28 mouse cellular contexts compared by ENCODE assay signal in the genomic region with DNA sequence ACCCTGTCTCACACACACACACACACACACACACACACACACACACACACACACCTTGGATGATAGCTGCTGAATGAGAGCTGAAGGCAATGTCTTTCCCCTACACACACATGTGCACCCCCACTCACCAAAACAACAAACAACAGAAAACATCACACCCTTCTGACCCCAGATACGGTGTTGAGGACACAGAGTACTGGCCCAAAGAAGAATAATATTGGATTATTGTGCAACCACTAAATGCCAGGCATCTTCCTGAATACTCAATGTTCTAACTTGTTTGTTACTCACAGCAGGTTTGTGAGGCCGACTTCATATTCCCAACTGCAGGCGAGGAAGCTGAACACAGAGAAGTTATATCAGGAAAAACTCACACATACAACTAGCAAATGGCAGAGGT.
"Had no signal": no experiment of that assay in that cellular context is flagged by ENCODE, and none has a peak within 500 bp of the region (broad histone marks: within the 10 kb centered on the region; RNA-seq: fewer than 3 reads in every experiment).

No protein-coding gene starts in this region.

- H3K4me2 ChIP-seq: limb, embryonic 12.5 days; limb, embryonic 13.5 days; limb, embryonic 15.5 days; liver, embryonic 12.5 days; liver, embryonic 13.5 days; liver, embryonic 15.5 days; lung, embryonic 14.5 days; lung, embryonic 15.5 days; midbrain, embryonic 11.5 days; midbrain, embryonic 12.5 days; midbrain, embryonic 13.5 days; midbrain, embryonic 15.5 days; neural tube, embryonic 12.5 days had no signal

- H3K4me3 ChIP-seq: left cerebral cortex, adult 2 months; limb, embryonic 10.5 days; limb, embryonic 12.5 days; limb, embryonic 13.5 days; limb, embryonic 15.5 days; liver, embryonic 12.5 days; liver, embryonic 13.5 days; liver, embryonic 15.5 days; lung, embryonic 15.5 days; megakaryocyte, embryonic 14.5 days; midbrain, embryonic 10.5 days; midbrain, embryonic 12.5 days; midbrain, embryonic 13.5 days; midbrain, embryonic 15.5 days; myocyte; neural tube, embryonic 12.5 days had no signal

- DNase-seq: layer of hippocampus, postnatal 36 days; left cerebral cortex, postnatal 4 days; liver; liver, embryonic 13.5 days; lung, adult 2 months; lung, embryonic 14.5 days; lung, postnatal 14 days; lung, postnatal 4 days; midbrain, embryonic 14.5 days had no signal

- H3K27ac ChIP-seq: left cerebral cortex, adult 2 months; limb, embryonic 10.5 days; limb, embryonic 12.5 days; limb, embryonic 13.5 days; limb, embryonic 15.5 days; liver, embryonic 12.5 days; liver, embryonic 13.5 days; liver, embryonic 14.5 days; liver, embryonic 15.5 days; lung, embryonic 15.5 days; macrophage; midbrain, embryonic 10.5 days; midbrain, embryonic 12.5 days; midbrain, embryonic 13.5 days; midbrain, embryonic 15.5 days; neural tube, embryonic 12.5 days had no signal

- H3K9me3 ChIP-seq: limb, embryonic 10.5 days; limb, embryonic 12.5 days; limb, embryonic 13.5 days; limb, embryonic 15.5 days; liver, embryonic 12.5 days; liver, embryonic 13.5 days; liver, embryonic 15.5 days; lung, embryonic 15.5 days; midbrain, embryonic 10.5 days; midbrain, embryonic 12.5 days; midbrain, embryonic 13.5 days; midbrain, embryonic 15.5 days; neural tube, embryonic 12.5 days had no signal

- ATAC-seq: liver, embryonic 12.5 days; midbrain, embryonic 13.5 days; midbrain, embryonic 15.5 days; midbrain, embryonic 16.5 days had no signal

- H3K4me1 ChIP-seq: limb, embryonic 10.5 days; limb, embryonic 12.5 days; limb, embryonic 13.5 days; limb, embryonic 15.5 days; liver, embryonic 12.5 days; liver, embryonic 13.5 days; liver, embryonic 15.5 days; lung, embryonic 15.5 days; megakaryocyte, embryonic 14.5 days had no signal

- H3K9ac ChIP-seq: limb, embryonic 12.5 days; limb, embryonic 13.5 days; limb, embryonic 15.5 days; liver, embryonic 12.5 days; liver, embryonic 13.5 days; liver, embryonic 14.5 days; liver, embryonic 15.5 days; lung, embryonic 14.5 days; lung, embryonic 15.5 days; midbrain, embryonic 12.5 days; midbrain, embryonic 13.5 days; midbrain, embryonic 15.5 days; neural tube, embryonic 12.5 days had no signal

- H3K36me3 ChIP-seq: limb, embryonic 10.5 days; limb, embryonic 12.5 days; limb, embryonic 13.5 days; limb, embryonic 15.5 days; liver, embryonic 12.5 days; liver, embryonic 13.5 days; liver, embryonic 15.5 days; lung, embryonic 15.5 days; midbrain, embryonic 10.5 days; midbrain, embryonic 12.5 days; midbrain, embryonic 13.5 days; midbrain, embryonic 15.5 days; neural tube, embryonic 12.5 days had no signal

- H3K27me3 ChIP-seq: limb, embryonic 12.5 days; limb, embryonic 15.5 days; liver, embryonic 12.5 days; liver, embryonic 13.5 days; liver, embryonic 15.5 days; lung, embryonic 15.5 days; megakaryocyte, embryonic 14.5 days; midbrain, embryonic 12.5 days; midbrain, embryonic 13.5 days; midbrain, embryonic 15.5 days; neural tube, embryonic 12.5 days had no signal
